Mouse (Mus musculus): ENCODE measurements at regions not wholly inside any gene's neighbourhood (a gene's known extent, or its start where the extent isn't known, plus 50 kb on each side); places are given as distances from the start of the nearest gene placed in this dataset.

DNA sequence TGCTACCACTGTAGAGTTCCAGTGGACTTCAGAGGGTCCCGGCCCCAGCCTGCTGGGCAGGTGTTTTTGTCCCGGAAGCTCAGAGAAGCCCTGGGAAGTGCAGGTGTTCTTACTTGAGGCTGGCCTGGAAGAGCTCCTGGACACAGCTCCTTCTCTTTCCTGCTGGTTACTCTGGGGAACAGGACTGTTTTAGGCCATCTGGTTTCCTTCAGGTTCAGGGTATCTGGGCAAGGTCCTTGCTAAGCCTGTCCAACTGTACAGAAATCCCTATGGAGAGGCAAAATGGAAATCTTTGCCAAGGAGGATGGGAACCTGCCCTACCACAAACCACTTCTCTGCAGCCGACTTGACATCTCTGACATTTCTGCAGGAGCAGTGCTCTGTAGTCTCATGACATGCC is 198.4 kb downstream of the Foxo1 start:
- no peak overlapping the region for H3K4me3 ChIP-seq (replicated peaks)
- 0 out of 2 replicates have a peak, but pooled peaks cover 4% of the 10 kb centered on the region for H3K36me3 ChIP-seq
- no peak overlapping the region for H3K4me2 ChIP-seq (replicated peaks)
- no peak for ATAC-seq
- no peak overlapping the region; the same call in 1 of the 2 replicates for H3K27ac ChIP-seq
- H3K4me1 ChIP-seq (replicated peaks), result 0 out of 2 replicates have a peak, but pooled peaks cover 7% of the 10 kb centered on the region
- 83% methylated on average over 3 of the region's 3 CpGs for WGBS
- no peaks in the 10 kb centered on the region for H3K27me3 ChIP-seq
- no peak overlapping the region for H3K9ac ChIP-seq (replicated peaks)
- peaks cover 8% of the 10 kb centered on the region for H3K9me3 ChIP-seq

DNA sequence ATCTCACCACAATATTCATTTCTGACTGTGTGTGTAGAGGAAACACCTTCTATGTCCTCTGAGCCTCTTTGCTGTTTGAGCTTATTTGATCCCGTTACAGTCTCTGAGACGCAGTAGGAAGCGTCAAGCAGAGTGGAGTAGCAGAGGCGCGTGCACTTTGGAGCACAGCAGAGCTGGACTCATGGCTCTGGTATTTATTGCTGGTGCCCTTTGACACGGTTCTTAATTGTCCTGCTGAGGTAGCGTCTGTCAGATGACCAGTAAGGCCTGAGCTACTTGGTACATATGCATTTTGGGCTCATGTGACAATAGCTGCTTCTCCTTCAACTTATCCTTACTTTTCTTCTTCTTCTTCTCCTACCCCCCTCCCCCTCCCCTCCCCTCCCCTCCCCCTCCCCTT is 195.8 kb downstream of the Foxo1 start:
- Histone ChIP-seq H3K27me3 (no peaks in the 10 kb centered on the region), H3K36me3 (no peaks in the 10 kb centered on the region), H3K4me2 (replicated peaks) (no peak overlapping the region), H3K27ac (no peak overlapping the region), H3K4me1 (replicated peaks) (0 out of 2 replicates have a peak, but pooled peaks cover 7% of the 10 kb centered on the region), H3K4me3 (replicated peaks) (no peak overlapping the region), H3K9me3 (no peaks in the 10 kb centered on the region), H3K9ac (replicated peaks) (no peak overlapping the region)
- no peak for ATAC-seq
- WGBS, result 65% methylated on average over 7 of the region's 7 CpGs

DNA sequence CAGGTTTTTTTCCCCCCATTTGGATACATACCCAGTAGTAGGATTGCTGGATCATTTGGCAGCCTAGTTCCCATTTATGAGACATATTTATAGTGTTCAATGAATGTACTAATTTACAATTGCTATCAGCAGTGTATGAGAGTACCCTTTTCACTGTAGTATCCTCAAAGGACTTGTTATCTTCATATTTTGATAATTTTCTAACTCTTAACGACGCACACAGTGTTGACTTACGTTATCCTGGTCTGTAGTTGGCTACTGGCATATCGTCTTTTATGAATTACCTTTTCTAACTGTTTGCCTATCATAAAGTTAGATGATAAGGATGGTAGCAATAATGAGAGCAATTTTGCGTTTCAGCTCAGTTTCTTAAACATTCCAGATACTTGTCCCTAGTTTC is 186.8 kb downstream of the Foxo1 start:
- Histone ChIP-seq H3K9me3 (no peaks in the 10 kb centered on the region), H3K4me3 (replicated peaks) (no peak overlapping the region), H3K27me3 (no peaks in the 10 kb centered on the region), H3K4me2 (replicated peaks) (no peak overlapping the region), H3K36me3 (no peaks in the 10 kb centered on the region), H3K9ac (replicated peaks) (no peak overlapping the region), H3K27ac (no peak overlapping the region), H3K4me1 (replicated peaks) (no peaks in the 10 kb centered on the region)
- ATAC-seq, result no peak
- 94% methylated on average over 5 of the region's 5 CpGs for WGBS

DNA sequence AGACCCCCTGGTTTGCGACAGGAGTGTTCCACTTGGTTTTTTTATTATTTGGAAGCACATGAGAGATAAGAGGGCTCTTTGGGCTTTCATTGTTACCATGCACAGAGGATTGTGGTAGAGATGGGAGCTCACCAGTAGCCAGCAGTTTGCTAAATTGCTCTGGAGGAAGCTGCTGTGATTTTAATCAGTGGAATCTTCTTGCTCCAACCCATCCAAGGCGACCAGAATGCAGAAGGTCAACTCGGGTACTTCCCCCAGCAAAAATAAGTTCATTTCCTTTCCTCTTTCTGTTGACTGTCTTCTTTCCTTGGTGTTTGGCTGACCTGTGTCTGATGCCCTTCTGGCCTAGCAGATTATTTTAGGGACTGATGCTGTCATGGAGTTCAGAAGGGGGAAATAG is 184.9 kb downstream of the Foxo1 start:
- no peak for ATAC-seq
- H3K4me1 ChIP-seq (replicated peaks), result no peaks in the 10 kb centered on the region
- H3K27ac ChIP-seq, result no peak overlapping the region
- H3K27me3 ChIP-seq, result no peaks in the 10 kb centered on the region
- H3K4me3 ChIP-seq (replicated peaks), result no peak overlapping the region
- 89% methylated on average over 3 of the region's 3 CpGs for WGBS
- no peaks in the 10 kb centered on the region for H3K36me3 ChIP-seq
- no peaks in the 10 kb centered on the region for H3K9me3 ChIP-seq
- no peak overlapping the region for H3K4me2 ChIP-seq (replicated peaks)
- H3K9ac ChIP-seq (replicated peaks), result no peak overlapping the region

- no peaks in the 10 kb centered on the region for H3K4me1 ChIP-seq (replicated peaks)
- 71% methylated on average over 5 of the region's 5 CpGs for WGBS
- no peak for ATAC-seq
These were observed 184.2 kb downstream of the Foxo1 start for GRCm38 (mm10) chr3:52452345-52452744.

DNA sequence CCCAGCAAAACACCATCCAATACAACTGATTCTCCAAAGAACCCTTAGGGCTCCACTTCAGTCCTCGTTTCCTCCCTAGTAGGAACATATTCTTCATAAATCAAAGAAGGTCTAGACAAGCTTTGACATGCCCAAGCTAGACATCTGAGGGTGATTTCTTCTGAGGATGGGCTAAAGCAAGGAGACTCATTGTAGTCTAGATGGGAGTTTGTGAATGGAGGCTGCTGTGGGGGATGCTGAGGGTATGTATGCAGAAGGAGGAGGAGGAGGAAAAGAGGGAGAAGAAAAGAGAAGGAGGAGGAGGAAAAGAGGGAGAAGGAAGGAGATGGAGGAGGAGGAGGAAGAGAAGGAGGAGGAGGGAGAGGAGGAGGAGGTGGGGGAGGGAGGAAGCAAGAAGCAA is 178.9 kb downstream of the Foxo1 start:
- H3K27me3 ChIP-seq, result no peaks in the 10 kb centered on the region
- H3K4me2 ChIP-seq (replicated peaks), result no peak overlapping the region
- no peaks in the 10 kb centered on the region for H3K9me3 ChIP-seq
- no peak overlapping the region for H3K4me3 ChIP-seq (replicated peaks)
- no peaks in the 10 kb centered on the region for H3K36me3 ChIP-seq
- 88% methylated on average over 1 of the region's 1 CpGs for WGBS
- H3K4me1 ChIP-seq (replicated peaks), result peaks cover 4% of the 10 kb centered on the region; the same call in 1 of the 2 replicates
- no peak for ATAC-seq
- no peak overlapping the region for H3K9ac ChIP-seq (replicated peaks)
- no peak overlapping the region for H3K27ac ChIP-seq

More at GRCm38 (mm10) chr3:52452345-52452744, 184.2 kb downstream of the Foxo1 start:
- Histone ChIP-seq H3K36me3 (no peaks in the 10 kb centered on the region), H3K27ac (no peak overlapping the region), H3K9ac (replicated peaks) (no peak overlapping the region), H3K9me3 (no peaks in the 10 kb centered on the region), H3K4me3 (replicated peaks) (no peak overlapping the region), H3K4me2 (replicated peaks) (no peak overlapping the region), H3K27me3 (no peaks in the 10 kb centered on the region)

GRCm38 (mm10) chr3:52446500-52446899 is 178.4 kb downstream of the Foxo1 start:
- no peak overlapping the region for H3K4me2 ChIP-seq (replicated peaks)
- no peak for ATAC-seq
- WGBS, result 75% methylated on average over 5 of the region's 5 CpGs

DNA sequence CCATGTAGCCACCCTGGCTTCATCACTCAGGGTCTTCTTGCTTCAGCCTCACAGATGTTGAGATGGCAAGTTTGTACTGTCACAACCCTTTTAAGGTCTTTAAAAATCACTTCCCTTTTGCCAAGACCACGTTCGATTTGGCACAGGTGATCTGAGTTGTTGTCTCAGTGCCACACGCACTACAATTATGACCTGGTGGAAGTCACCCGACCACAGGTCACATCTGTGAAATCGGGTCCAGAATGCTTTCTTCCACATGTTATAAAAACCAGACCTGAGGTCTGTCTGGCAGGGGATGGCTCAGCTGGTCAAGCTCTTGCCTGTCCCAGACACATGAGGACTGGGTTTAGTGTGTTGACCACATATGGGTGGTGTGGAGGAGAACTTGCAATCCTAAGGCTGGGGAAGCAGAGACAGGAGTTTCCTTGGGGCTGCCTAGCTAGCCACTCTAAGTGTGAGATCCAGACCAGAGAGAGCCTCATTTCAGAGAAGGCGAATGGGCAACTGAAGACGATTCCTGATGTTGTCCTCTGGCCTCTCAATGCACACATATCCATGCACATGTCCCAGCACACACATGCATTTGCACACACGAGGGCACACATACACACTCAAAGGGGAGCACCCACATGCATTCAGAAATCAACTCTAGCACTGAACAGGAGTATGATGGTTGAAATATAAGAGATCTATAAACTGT is 176.4 kb downstream of the Foxo1 start:
- H3K4me3 ChIP-seq (replicated peaks), result no peak overlapping the region
- no peaks in the 10 kb centered on the region for H3K27me3 ChIP-seq
- no peaks in the 10 kb centered on the region for H3K36me3 ChIP-seq
- H3K9ac ChIP-seq (replicated peaks), result no peak overlapping the region
- H3K4me2 ChIP-seq (replicated peaks), result no peak overlapping the region
- 89% methylated on average over 8 of the region's 8 CpGs for WGBS
- no peak overlapping the region for H3K27ac ChIP-seq
- no peaks in the 10 kb centered on the region for H3K9me3 ChIP-seq
- H3K4me1 ChIP-seq (replicated peaks), result peaks cover 4% of the 10 kb centered on the region; the same call in 1 of the 2 replicates
- no peak for ATAC-seq

More at GRCm38 (mm10) chr3:52446500-52446899, 178.4 kb downstream of the Foxo1 start:
- H3K4me1 ChIP-seq (replicated peaks), result peaks cover 4% of the 10 kb centered on the region; the same call in 1 of the 2 replicates
- no peaks in the 10 kb centered on the region for H3K27me3 ChIP-seq
- H3K4me3 ChIP-seq (replicated peaks), result no peak overlapping the region
- H3K9ac ChIP-seq (replicated peaks), result no peak overlapping the region
- no peak overlapping the region for H3K27ac ChIP-seq
- no peaks in the 10 kb centered on the region for H3K9me3 ChIP-seq
- no peaks in the 10 kb centered on the region for H3K36me3 ChIP-seq

- peaks cover 4% of the 10 kb centered on the region; the same call in 1 of the 2 replicates for H3K4me1 ChIP-seq (replicated peaks)
- no peaks in the 10 kb centered on the region for H3K36me3 ChIP-seq
- H3K9ac ChIP-seq (replicated peaks), result no peak overlapping the region
- 0 out of 2 replicates have a peak, but pooled peaks have one; percentile 34 for ATAC-seq
- no peak overlapping the region for H3K4me3 ChIP-seq (replicated peaks)
- H3K27me3 ChIP-seq, result no peaks in the 10 kb centered on the region
- no peaks in the 10 kb centered on the region for H3K9me3 ChIP-seq
- no peak overlapping the region for H3K27ac ChIP-seq
- no peak overlapping the region for H3K4me2 ChIP-seq (replicated peaks)
- WGBS, result 27% methylated on average over 3 of the region's 3 CpGs
These were observed 175.7 kb downstream of the Foxo1 start for GRCm38 (mm10) chr3:52443856-52444255.

DNA sequence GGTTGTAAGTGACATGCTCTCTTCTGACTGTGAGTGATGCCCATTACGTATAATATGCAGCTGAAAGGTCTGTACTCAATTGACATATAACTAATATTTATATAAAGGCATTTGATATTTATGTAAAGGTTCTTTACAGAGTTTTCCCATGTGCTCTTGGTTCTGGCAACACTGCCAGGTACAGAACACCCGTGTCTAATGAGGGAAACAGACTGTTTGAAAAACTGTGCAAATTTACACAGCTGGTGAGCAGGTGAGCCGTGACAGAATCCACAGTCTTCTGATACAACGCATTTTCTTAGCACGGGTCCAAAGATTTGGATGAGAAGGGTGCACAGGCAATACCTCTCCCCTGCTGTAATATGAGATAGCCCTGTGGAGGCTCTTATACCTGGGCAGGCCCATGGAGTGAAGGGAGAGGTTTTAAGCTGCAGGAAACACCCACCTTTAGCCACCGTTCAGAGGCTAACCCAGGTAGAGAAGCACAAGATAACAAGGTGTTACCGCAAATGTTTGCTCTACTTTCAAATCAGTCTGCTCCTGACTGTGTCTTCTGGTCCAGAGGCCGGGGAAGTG is 161.0 kb downstream of the Foxo1 start:
- 82% methylated on average over 8 of the region's 8 CpGs for WGBS
- H3K4me2 ChIP-seq (replicated peaks), result no peak overlapping the region
- no peak overlapping the region for H3K9ac ChIP-seq (replicated peaks)
- no peaks in the 10 kb centered on the region for H3K9me3 ChIP-seq
- H3K4me1 ChIP-seq (replicated peaks), result no peaks in the 10 kb centered on the region
- H3K4me3 ChIP-seq (replicated peaks), result no peak overlapping the region
- no peak overlapping the region for H3K27ac ChIP-seq
- no peaks in the 10 kb centered on the region for H3K36me3 ChIP-seq
- ATAC-seq, result no peak
- H3K27me3 ChIP-seq, result no peaks in the 10 kb centered on the region

DNA sequence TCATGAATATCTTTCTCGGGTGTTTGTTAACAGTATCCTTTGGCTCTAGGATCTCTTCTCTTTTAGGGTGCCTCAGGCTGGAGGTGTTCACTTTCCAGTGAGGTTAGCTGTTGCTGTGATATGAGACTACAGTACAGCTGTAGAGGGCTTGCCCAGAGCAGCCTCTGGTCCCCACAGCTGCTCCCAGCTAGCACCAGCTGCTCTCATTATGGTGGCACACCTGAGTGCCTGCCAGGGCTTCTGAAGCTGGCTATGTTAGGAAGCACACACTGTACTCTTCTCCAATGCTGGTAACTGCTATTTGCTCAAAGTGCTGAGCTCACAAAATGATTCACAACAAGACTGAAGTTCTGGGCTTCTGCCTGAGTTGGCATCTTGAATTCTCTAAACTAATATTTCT is 154.7 kb downstream of the Foxo1 start:
- Histone ChIP-seq H3K4me3 (replicated peaks) (no peak overlapping the region), H3K9me3 (peaks cover 10% of the 10 kb centered on the region; the same call in 1 of the 2 replicates), H3K9ac (replicated peaks) (no peak overlapping the region), H3K4me1 (replicated peaks) (no peaks in the 10 kb centered on the region), H3K27ac (no peak overlapping the region), H3K4me2 (replicated peaks) (no peak overlapping the region), H3K27me3 (0 out of 2 replicates have a peak, but pooled peaks cover 2% of the 10 kb centered on the region), H3K36me3 (no peaks in the 10 kb centered on the region)
- no peak for ATAC-seq
- WGBS, result 82% methylated on average over 1 of the region's 1 CpGs

DNA sequence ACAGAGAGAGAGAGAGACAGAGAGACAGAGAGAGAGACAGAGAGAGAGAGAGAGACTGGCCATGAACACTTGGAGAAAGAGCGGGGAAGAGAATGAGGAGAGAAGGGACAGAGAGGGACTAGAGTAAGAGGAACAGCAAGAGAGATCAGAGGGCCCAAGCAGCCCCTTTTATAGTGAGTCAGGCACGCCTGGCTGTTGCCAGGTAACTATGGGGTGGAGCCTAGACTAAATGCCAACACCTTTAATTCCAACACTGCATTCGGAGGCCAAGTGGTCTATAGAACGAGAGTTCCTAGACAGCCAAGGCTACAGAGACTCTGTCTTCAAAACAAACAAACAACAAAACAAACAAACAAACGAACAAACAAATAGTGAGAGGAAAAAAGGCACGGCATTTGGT is 148.1 kb downstream of the Foxo1 start:
- Histone ChIP-seq H3K4me3 (replicated peaks) (no peak overlapping the region), H3K4me2 (replicated peaks) (no peak overlapping the region), H3K36me3 (no peaks in the 10 kb centered on the region), H3K9ac (replicated peaks) (no peak overlapping the region), H3K27ac (no peak overlapping the region), H3K4me1 (replicated peaks) (peaks cover 14% of the 10 kb centered on the region), H3K9me3 (no peaks in the 10 kb centered on the region), H3K27me3 (0 out of 2 replicates have a peak, but pooled peaks cover 8% of the 10 kb centered on the region)
- no peak for ATAC-seq
- WGBS, result 49% methylated on average over 6 of the region's 6 CpGs

All from midbrain, embryonic 13.5 days (tissue).